Comparison of ENCODE assay signal across 8 mouse cellular contexts in the genomic region with DNA sequence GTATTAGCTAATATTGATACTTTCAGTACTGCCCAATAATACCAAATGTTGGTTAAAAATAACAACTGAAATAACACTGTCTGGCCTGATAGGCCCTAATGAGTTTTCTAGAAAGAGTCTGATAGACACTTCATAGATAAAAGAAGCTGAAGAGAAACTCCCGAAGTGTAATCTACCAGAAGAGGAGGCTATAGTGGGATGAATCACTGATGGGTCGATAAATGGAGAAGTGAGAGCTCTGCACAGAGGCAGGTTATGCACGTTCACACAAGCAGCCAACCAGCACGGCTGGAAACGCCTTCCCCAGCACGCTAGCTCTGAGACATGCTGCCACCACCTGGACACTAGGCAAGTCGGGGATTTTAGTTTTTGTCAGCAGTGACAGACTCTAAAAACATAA. TPM values are rescaled to one million over a fixed set of nuclear protein-coding genes. Genes with fewer than 3 reads are reported as not detected.
DNase-seq lines count a peak whose midpoint lies in the region; ATAC-seq and TF ChIP-seq lines count a peak whose summit lies in the region.

No protein-coding gene starts in this region.

- peaks cover 27% of the 10 kb centered on the region for H3K79me2 ChIP-seq in CH12.LX (replicated peaks; ENCODE audit: control insufficient read depth, extremely low read depth, insufficient read depth, poor library complexity, severe bottlenecking)

- WGBS in forebrain, embryonic 11.5 days: 6% methylated on average over 7 of the region's 7 CpGs

- ATAC-seq in forebrain, embryonic 11.5 days (replicated peaks; ENCODE audit: low FRiP score): 0 out of 2 replicates have a peak, but pooled peaks have one; percentile 26
- peak; percentile 83 to 89 for ATAC-seq in hematopoietic stem cell, adult 5-6 weeks (replicated peaks in 1 of 2; ENCODE audit: insufficient read depth in 1 of 2, low FRiP score in 2 of 2, low TSS enrichment in 1 of 2, low read depth in 1 of 2, poor library complexity in 2 of 2, severe bottlenecking in 2 of 2)

- dilution Hi-C loops in CH12.LX (cut with MboI; ENCODE audit: extremely low pct_ligation_motif_present, extremely low pct_unique_long_range_greater_than_20kb, low sequenced_read_pairs): no loop called here

- H3K36me3 ChIP-seq in CH12.LX (replicated peaks in 1 of 2; ENCODE audit: control insufficient read depth in 1 of 2, insufficient read depth in 1 of 2, low read length in 1 of 2): peaks cover 0 to 9% of the 10 kb centered on the region in 2 experiments
- H3K36me3 ChIP-seq in forebrain, embryonic 11.5 days (ENCODE audit: control insufficient read depth, insufficient read depth, low read length): no peaks in the 10 kb centered on the region

- in situ Hi-C loops in CH12.LX (cut with MboI; ENCODE audit: low pct_ligation_motif_present, low pct_unique_long_range_greater_than_20kb, low sequenced_read_pairs): loop anchor here (5.0 kb wide), 1 partner anchor 149 kb away; no protein-coding TSS in a partner anchor

- no peak overlapping the region for H3K27ac ChIP-seq in CH12.LX (ENCODE audit: insufficient read depth, low read depth)
- H3K27ac ChIP-seq in bone marrow macrophage, adult 2 months (ENCODE audit: insufficient read depth, low read depth, low read length): no peak overlapping the region
- H3K27ac ChIP-seq in forebrain, embryonic 11.5 days (ENCODE audit: low read depth, low read length): no peak overlapping the region

- TF ChIP-seq POLR2A in CH12.LX (IDR thresholded peaks at IDR 0.05; ENCODE audit: low read depth, low read length): 0 out of 2 replicates have a peak, but pooled peaks have one; percentile 28
- TF ChIP-seq POLR2A in bone marrow macrophage, adult 2 months (IDR thresholded peaks at IDR 0.05; ENCODE audit: borderline replicate concordance, low read depth, low read length): no peak

- TF ChIP-seq RAD21 in CH12.LX (IDR thresholded peaks at IDR 0.05; ENCODE audit: low read depth, low read length): peak; percentile 88

- peaks cover 5 to 35% of the 10 kb centered on the region in 2 experiments; a peak in 3 of 4 replicates for H3K4me1 ChIP-seq in CH12.LX (ENCODE audit: control insufficient read depth in 1 of 2, insufficient read depth in 2 of 2)
- H3K4me1 ChIP-seq in bone marrow macrophage, adult 2 months (ENCODE audit: control insufficient read depth, insufficient read depth, low read length): peaks cover 27% of the 10 kb centered on the region
- peaks cover 7% of the 10 kb centered on the region for H3K4me1 ChIP-seq in forebrain, embryonic 11.5 days (replicated peaks; ENCODE audit: control insufficient read depth, insufficient read depth, low read length)

- H3K4me2 ChIP-seq in CH12.LX (ENCODE audit: insufficient read depth, low read depth, poor library complexity, severe bottlenecking): no peak overlapping the region
- H3K4me2 ChIP-seq in forebrain, embryonic 11.5 days (ENCODE audit: low read depth, low read length, severe bottlenecking): no peak overlapping the region

- no peak overlapping the region for H3K9ac ChIP-seq in CH12.LX (ENCODE audit: insufficient read depth, low read depth)
- no peak overlapping the region for H3K9ac ChIP-seq in forebrain, embryonic 11.5 days (ENCODE audit: low read length)

- peak; percentile 95 for DNase-seq in CH12.LX (ENCODE audit: extremely low read depth)
- DNase-seq in forebrain, embryonic 11.5 days (ENCODE audit: low spot score): peak; percentile 76
- peak; percentile 49 for DNase-seq in layer of hippocampus, adult 9-10 months (ENCODE audit: low spot score)
- peak; percentile 79 for DNase-seq in lung, postnatal 25 days (ENCODE audit: low spot score)
- DNase-seq in retina, postnatal 1 day: peak; percentile 80
- DNase-seq in thymus, postnatal 4 days: peak; percentile 79

- TF ChIP-seq EP300 in CH12.LX (IDR thresholded peaks at IDR 0.05; ENCODE audit: low read length): peak; percentile 91

- no peaks in the 10 kb centered on the region for H3K27me3 ChIP-seq in CH12.LX (replicated peaks)
- H3K27me3 ChIP-seq in forebrain, embryonic 11.5 days (ENCODE audit: control insufficient read depth, insufficient read depth, low read length): no peaks in the 10 kb centered on the region

- no peak overlapping the region for H3K4me3 ChIP-seq in CH12.LX (replicated peaks in 1 of 3; ENCODE audit: low read depth in 2 of 3, low read length in 2 of 3, poor library complexity in 1 of 3)
- H3K4me3 ChIP-seq in bone marrow macrophage, adult 2 months (ENCODE audit: insufficient read depth, low read length): no peak overlapping the region
- no peak overlapping the region for H3K4me3 ChIP-seq in forebrain, embryonic 11.5 days (ENCODE audit: low read depth, low read length)

- no peaks in the 10 kb centered on the region for H3K9me3 ChIP-seq in CH12.LX (replicated peaks; ENCODE audit: low read length)
- H3K9me3 ChIP-seq in forebrain, embryonic 11.5 days (ENCODE audit: control insufficient read depth, low read length): no peaks in the 10 kb centered on the region

- peak; percentile 10 to 84; a peak in 2 of 4 replicates for TF ChIP-seq CTCF in CH12.LX (conservative IDR thresholded peaks at IDR 0.05 in 1 of 2, IDR thresholded peaks at IDR 0.05 in 1 of 2; ENCODE audit: low read depth in 2 of 2, low read length in 2 of 2)
- TF ChIP-seq CTCF in bone marrow macrophage, adult 2 months (IDR thresholded peaks at IDR 0.05; ENCODE audit: low read depth, low read length): peak; percentile 40; the same call in 1 of the 2 replicates

TF ChIP-seq in CH12.LX, 34 proteins besides CTCF, POLR2A, EP300 and RAD21:
- TF ChIP-seq ETS1 (conservative IDR thresholded peaks at IDR 0.05; ENCODE audit: low read depth, low read length) (peak; percentile 83), CHD2 (IDR thresholded peaks at IDR 0.05; ENCODE audit: low read length) (0 out of 2 replicates have a peak, but pooled peaks have one; percentile 29), NELFE (IDR thresholded peaks at IDR 0.05; ENCODE audit: low read depth, low read length) (no peak), TBP (conservative IDR thresholded peaks at IDR 0.05; ENCODE audit: low read depth, low read length) (peak; percentile 59; the same call in 1 of the 2 replicates), JUND (conservative IDR thresholded peaks at IDR 0.05; ENCODE audit: low read depth, low read length) (peak; percentile 68; the same call in 1 of the 2 replicates), SMC3 (IDR thresholded peaks at IDR 0.05; ENCODE audit: low read depth, low read length) (peak; percentile 88), USF1 (IDR thresholded peaks at IDR 0.05; ENCODE audit: low read depth, low read length) (no peak), E2F4 (IDR thresholded peaks at IDR 0.05; ENCODE audit: insufficient replicate concordance, low read depth, low read length) (no peak), USF2 (conservative IDR thresholded peaks at IDR 0.05; ENCODE audit: low read depth, low read length) (no peak), MAZ (IDR thresholded peaks at IDR 0.05; ENCODE audit: low read depth, low read length) (peak; percentile 72; the same call in 1 of the 2 replicates), GABPA (IDR thresholded peaks at IDR 0.05; ENCODE audit: insufficient replicate concordance, low read depth, low read length) (no peak), KAT2A (IDR thresholded peaks at IDR 0.05; ENCODE audit: insufficient replicate concordance, low read length) (no peak), ZKSCAN1 (IDR thresholded peaks at IDR 0.05; ENCODE audit: borderline replicate concordance, low read depth, low read length) (no peak), IRF4 (IDR thresholded peaks at IDR 0.05; ENCODE audit: low read depth, low read length) (peak; percentile 97), MEF2A (IDR thresholded peaks at IDR 0.05; ENCODE audit: borderline replicate concordance, low read depth, low read length) (peak; percentile 80; the same call in 1 of the 2 replicates), PAX5 (IDR thresholded peaks at IDR 0.05; ENCODE audit: low read length) (no peak), TCF12 (IDR thresholded peaks at IDR 0.05; ENCODE audit: low read depth, low read length) (peak; percentile 71), MYC (IDR thresholded peaks at IDR 0.05; ENCODE audit: low read depth, low read length) (peak; percentile 85), ZNF384 (IDR thresholded peaks at IDR 0.05; ENCODE audit: low read depth, low read length) (no peak), ZC3H11A (IDR thresholded peaks at IDR 0.05; ENCODE audit: low read depth, low read length) (peak; percentile 52), SIN3A (IDR thresholded peaks at IDR 0.05; ENCODE audit: low read length) (peak; percentile 80), HCFC1 (IDR thresholded peaks at IDR 0.05; ENCODE audit: low read depth, low read length) (no peak; the same call in 1 of the 2 replicates), CHD1 (IDR thresholded peaks at IDR 0.05; ENCODE audit: low read depth, low read length) (no peak), MXI1 (IDR thresholded peaks at IDR 0.05; ENCODE audit: low read depth, low read length) (peak; percentile 84), JUN (IDR thresholded peaks at IDR 0.05; ENCODE audit: insufficient read depth, low read depth, low read length) (no peak; the same call in 1 of the 2 replicates), ELF1 (IDR thresholded peaks at IDR 0.05; ENCODE audit: low read depth, low read length) (no peak), UBTF (IDR thresholded peaks at IDR 0.05; ENCODE audit: low read depth, low read length) (no peak), POLR2AphosphoS2 (IDR thresholded peaks at IDR 0.05; ENCODE audit: low read depth, low read length) (0 out of 2 replicates have a peak, but pooled peaks have one; percentile 33), NRF1 (IDR thresholded peaks at IDR 0.05; ENCODE audit: low read depth, low read length) (no peak; the same call in 1 of the 2 replicates), BHLHE40 (IDR thresholded peaks at IDR 0.05; ENCODE audit: low read depth, low read length) (peak; percentile 98), MAX (IDR thresholded peaks at IDR 0.05; ENCODE audit: low read length) (peak; percentile 77), RCOR1 (conservative IDR thresholded peaks at IDR 0.05; ENCODE audit: low read depth, low read length) (peak; percentile 85; the same call in 1 of the 2 replicates), ZMIZ1 (IDR thresholded peaks at IDR 0.05; ENCODE audit: low read depth, low read length) (no peak), MAFK (IDR thresholded peaks at IDR 0.05; ENCODE audit: insufficient replicate concordance, low read length) (no peak)

RNA-seq across cellular contexts. Expression of a gene that starts 2.9 kb away (rescaled TPM):
- total RNA-seq in CH12.LX (2012; rRNA removed): 32.8 and 38.6 TPM in 2 replicates
- total RNA-seq in CH12.LX (2014; rRNA removed): 114 and 133 TPM in 2 replicates
- 62.8 and 69.2 TPM in 2 replicates for polyA plus RNA-seq in CH12.LX (2012; ENCODE audit: insufficient read length, low read depth)
- 77.9 and 82.5 TPM in 2 replicates for polyA plus RNA-seq in bone marrow macrophage, adult 2 months (2012; ENCODE audit: insufficient read depth, insufficient read length, missing spikeins)
- 59.0 and 63.0 TPM in 2 replicates for polyA plus RNA-seq in forebrain, embryonic 11.5 days (2014; fragmentation: Nextera tagmentation; extraction: Ambion mirVana)
- total RNA-seq in hematopoietic stem cell, adult 5-6 weeks (2017): 131 and 200 TPM in 2 replicates
